Mouse (Mus musculus) gastrocnemius, postnatal 4 days (tissue): Measurements from ENCODE around the gene Nup107. TPM values are rescaled to one million over a fixed set of nuclear protein-coding genes. Genes with fewer than 3 reads are reported as not detected.
"Not testable (repeated sequence)": the region's sequence is repeated elsewhere in the genome, so short reads cannot be mapped to it uniquely, and the experiment has no call there.

ENCODE experiments used
- DNase-seq, 2 experiments: peaks; one replicate each; pipeline ENCODE4 v3.0.0; 2021 to 2022; ENCODE audit warnings: low spot score in 2 of 2, mixed read lengths in 2 of 2
- total RNA-seq, 2 experiments: library from RNA; stranded (reverse); gene quantifications; 2 replicates each; pipeline ENCODE4 v1.2.3; 2021

Nup107 gene
- total RNA-seq, 2 experiments from 2014 or later, result 16.8 to 21.3 TPM

DNA sequence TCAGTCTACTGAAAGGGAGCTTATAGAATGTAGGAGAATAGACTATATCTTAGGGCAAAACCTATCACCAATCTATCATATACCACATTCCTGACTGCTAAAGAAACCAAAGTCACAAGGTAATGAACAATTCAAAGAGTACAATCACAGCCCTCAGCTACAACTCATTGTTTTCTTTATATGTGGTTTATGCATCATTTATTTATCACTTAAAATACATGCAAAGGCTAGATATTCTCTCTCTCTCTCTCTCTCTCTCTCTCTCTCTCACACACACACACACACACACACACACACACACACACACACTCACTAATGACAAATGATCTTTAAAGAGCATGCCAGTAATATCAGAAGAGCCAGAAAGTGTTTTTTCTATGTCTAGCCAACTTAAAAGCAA lies 86.7 kb downstream of the Nup107 start:
- no peak for DNase-seq

- no peak for DNase-seq
These were observed 87.6 kb downstream of the Nup107 start for GRCm38 (mm10) chr10:117704964-117705335.

DNA sequence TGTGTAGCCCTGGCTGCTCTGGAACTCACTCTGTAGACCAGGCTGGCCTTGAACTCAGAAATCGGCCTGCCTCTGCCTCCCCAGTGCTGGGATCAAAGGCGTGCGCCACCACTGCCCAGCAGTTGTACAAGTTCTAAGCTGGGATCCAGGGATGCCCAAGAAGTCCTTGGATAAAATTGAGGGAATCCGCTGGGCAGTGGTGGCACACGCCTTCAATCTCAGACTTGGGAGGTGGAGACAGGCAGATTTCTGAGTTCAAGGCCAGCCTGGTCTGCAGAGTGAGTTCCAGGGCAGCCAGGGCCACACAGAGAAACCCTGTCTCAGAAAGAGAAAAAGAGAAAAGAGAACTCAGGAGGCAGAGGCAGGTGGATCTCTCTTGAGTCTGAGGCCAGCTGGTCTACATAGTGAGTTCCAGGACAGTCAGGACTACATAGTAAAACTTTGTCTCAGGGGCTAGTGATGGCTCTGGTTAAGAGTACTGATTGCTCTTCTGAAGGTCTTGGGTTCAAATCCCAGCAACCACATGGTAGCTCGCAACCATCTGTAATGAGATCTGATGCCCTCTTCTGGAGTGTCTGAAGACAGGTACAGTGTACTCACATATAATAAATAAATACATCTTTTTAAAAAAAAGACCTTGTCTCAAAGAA lies 88.1 kb downstream of the Nup107 start:
- not testable (repeated sequence) for DNase-seq

DNA sequence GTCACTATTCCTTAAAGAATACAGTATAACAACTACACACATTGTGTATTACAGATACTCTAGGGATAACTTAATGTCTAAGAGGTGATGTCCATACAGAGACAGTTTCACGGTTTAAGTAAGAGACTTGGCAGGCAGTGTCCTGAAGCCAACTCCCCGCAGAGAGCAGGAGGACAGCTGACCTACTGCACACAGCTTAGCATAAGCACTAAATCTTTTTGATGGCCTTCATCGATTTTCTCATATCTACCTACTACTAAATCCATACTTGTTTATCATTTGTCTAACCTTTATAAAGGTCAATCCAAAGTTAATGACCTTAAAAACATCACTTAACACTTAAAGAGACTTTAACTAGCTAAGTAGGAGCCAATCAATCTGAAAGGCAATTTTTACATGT lies 89.0 kb downstream of the Nup107 start:
- DNase-seq, result no peak

- DNase-seq, result no peak
These were observed 90.3 kb downstream of the Nup107 start for GRCm38 (mm10) chr10:117702024-117702833.

GRCm38 (mm10) chr10:117701034-117701829 lies 91.3 kb downstream of the Nup107 start:
- DNase-seq, result no peak

Other genes with a start within 250 kb of the Nup107 start
- gene Cpm, start 163.2 kb downstream of the Nup107 start, total RNA-seq, result 10 to 100 TPM; 13.2 to 14.0 TPM
- 10 to 100 TPM; 39.6 to 48.6 TPM for gene Mdm2, start 81.9 kb downstream of the Nup107 start, total RNA-seq
- gene Slc35e3, start 46.3 kb downstream of the Nup107 start, total RNA-seq, result 10 to 100 TPM; 10.3 to 13.2 TPM
- gene Rap1b, start 53.3 kb upstream of the Nup107 start, total RNA-seq, result 10 to 100 TPM; 69.7 to 77.3 TPM